Mouse (Mus musculus) brain, embryonic 14.5 days (tissue): ENCODE results near the gene Kif26b.

Experiments
- CTCF ChIP-seq: fragments of 200-500 bp; IDR thresholded peaks from 2 replicates; pipeline ENCODE4 v1.5.1; 2012; ENCODE audit warnings: inconsistent platforms, mild to moderate bottlenecking, moderate library complexity, borderline replicate concordance; ENCODE audit not compliant: insufficient read depth, insufficient read length; ENCODE audit errors: extremely low read depth
- POLR2A ChIP-seq: fragments of 200-500 bp; IDR thresholded peaks from 2 replicates; pipeline ENCODE4 v1.6.1; 2012; ENCODE audit warnings: mild to moderate bottlenecking, inconsistent platforms, borderline replicate concordance; ENCODE audit not compliant: poor library complexity, insufficient read depth, insufficient read length, severe bottlenecking; ENCODE audit errors: extremely low read depth

- TF ChIP-seq CTCF (no peak), POLR2A (no peak)
These were observed 311.4 kb downstream of the Kif26b start for GRCm38 (mm10) chr1:178840311-178840710.
